Mouse (Mus musculus) brain, embryonic 14.5 days (tissue): ENCODE results near the gene Prune2.

Experiments
- CTCF ChIP-seq: fragments of 200-500 bp; IDR thresholded peaks from 2 replicates; pipeline ENCODE4 v1.5.1; 2012; ENCODE audit warnings: inconsistent platforms, mild to moderate bottlenecking, moderate library complexity, borderline replicate concordance; ENCODE audit not compliant: insufficient read depth, insufficient read length; ENCODE audit errors: extremely low read depth
- POLR2A ChIP-seq: fragments of 200-500 bp; IDR thresholded peaks from 2 replicates; pipeline ENCODE4 v1.6.1; 2012; ENCODE audit warnings: mild to moderate bottlenecking, inconsistent platforms, borderline replicate concordance; ENCODE audit not compliant: poor library complexity, insufficient read depth, insufficient read length, severe bottlenecking; ENCODE audit errors: extremely low read depth

DNA sequence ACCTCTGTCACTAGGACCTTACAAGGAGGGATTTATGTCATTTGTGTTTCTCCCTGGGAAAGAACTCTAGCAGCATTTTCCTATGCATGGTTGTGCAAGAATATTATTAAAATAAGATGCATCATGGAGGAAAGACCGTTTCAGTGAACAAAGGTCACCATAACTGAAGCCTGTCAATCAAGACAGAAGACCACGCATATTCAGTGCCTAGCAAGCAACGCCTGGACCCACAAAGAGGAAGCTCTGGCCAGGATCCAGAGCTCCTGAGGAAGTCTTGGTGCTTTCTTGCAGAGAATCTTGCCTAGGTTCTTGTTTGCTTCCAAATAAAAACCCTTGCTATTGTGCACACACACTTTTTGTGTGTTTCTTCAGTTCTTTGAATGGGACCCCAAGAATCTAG lies 296.9 kb downstream of the Prune2 start:
- no peak for TF ChIP-seq CTCF
- no peak for TF ChIP-seq POLR2A
